Mouse (Mus musculus) testis, adult 2 months (tissue): ENCODE results near the gene Tgif1. TPM values are rescaled to one million over a fixed set of nuclear protein-coding genes. Genes with fewer than 3 reads are reported as not detected.

Experiments used
- H3K27ac ChIP-seq: fragments of 200-500 bp; 2 replicates; pipeline ENCODE4 v1.5.1; 2012; ENCODE audit warnings: low read depth, low read length; ENCODE audit not compliant: control insufficient read depth, insufficient read depth
- H3K27me3 ChIP-seq: fragments of 200-500 bp; 2 replicates; pipeline ENCODE4 v1.6.1; 2012; ENCODE audit warnings: mild to moderate bottlenecking, low read length, moderate library complexity; ENCODE audit not compliant: control insufficient read depth, insufficient read depth
- H3K36me3 ChIP-seq: fragments of 200-500 bp; 2 replicates; pipeline ENCODE4 v1.6.1; 2012; ENCODE audit warnings: mild to moderate bottlenecking, low read length; ENCODE audit not compliant: control insufficient read depth, insufficient read depth
- H3K4me1 ChIP-seq: fragments of 200-500 bp; 2 replicates; pipeline ENCODE4 v1.6.1; 2012; ENCODE audit warnings: low read length; ENCODE audit not compliant: control insufficient read depth, insufficient read depth
- H3K4me3 ChIP-seq: fragments of 200-500 bp; 2 replicates; pipeline ENCODE4 v1.5.1; 2012; ENCODE audit warnings: low read depth, mild to moderate bottlenecking, low read length, moderate library complexity, mixed read lengths; ENCODE audit not compliant: control insufficient read depth
- CTCF ChIP-seq: fragments of 200-500 bp; IDR thresholded peaks from 2 replicates; pipeline ENCODE4 v1.5.1; 2012; ENCODE audit warnings: low read depth, mild to moderate bottlenecking, inconsistent platforms, low read length, moderate library complexity; ENCODE audit not compliant: control insufficient read depth, insufficient read depth, insufficient replicate concordance
- POLR2A ChIP-seq: fragments of 200-500 bp; IDR thresholded peaks from 2 replicates; pipeline ENCODE4 v1.6.1; 2012; ENCODE audit warnings: low read depth, mild to moderate bottlenecking, inconsistent platforms, low read length, moderate library complexity; ENCODE audit not compliant: control insufficient read depth
- polyA plus RNA-seq: library from polyadenylated mRNA; depleted of rRNA; stranded (reverse); fragments of >200 nt; gene quantifications from 2 replicates; pipeline ENCODE4 v1.2.3, GENCODE M21; 2012

Tgif1 gene
- polyA plus RNA-seq, 1 experiment: 50.9 TPM

- Histone ChIP-seq H3K27me3 (no peaks in the 10 kb centered on the region), H3K27ac (peak overlapping the region; percentile 99), H3K4me3 (peak overlapping the region; percentile 95), H3K36me3 (peaks cover 4% of the 10 kb centered on the region), H3K4me1 (peaks cover 27% of the 10 kb centered on the region)
- no peak for TF ChIP-seq POLR2A
- TF ChIP-seq CTCF: no peak
Measured at GRCm38 (mm10) chr17:70852011-70852685, 1.2 kb downstream of the Tgif1 start.

GRCm38 (mm10) chr17:70850996-70851991, 2.1 kb downstream of the Tgif1 start:
- H3K36me3 ChIP-seq: peaks cover 4% of the 10 kb centered on the region
- peak overlapping the region; percentile 95 for H3K4me3 ChIP-seq
- peaks cover 28% of the 10 kb centered on the region for H3K4me1 ChIP-seq
- H3K27ac ChIP-seq: peak overlapping the region; percentile 99
- TF ChIP-seq CTCF (no peak), POLR2A (peak; percentile 61; the same call in 1 of the 2 replicates)
- no peaks in the 10 kb centered on the region for H3K27me3 ChIP-seq

GRCm38 (mm10) chr17:70850233-70850995, 2.9 kb downstream of the Tgif1 start:
- H3K27me3 ChIP-seq: no peaks in the 10 kb centered on the region
- peak overlapping the region; percentile 99 for H3K27ac ChIP-seq
- H3K4me3 ChIP-seq: peak overlapping the region; percentile 95
- H3K36me3 ChIP-seq: peaks cover 4% of the 10 kb centered on the region
- peaks cover 29% of the 10 kb centered on the region for H3K4me1 ChIP-seq
- TF ChIP-seq CTCF (no peak), POLR2A (no peak)

DNA sequence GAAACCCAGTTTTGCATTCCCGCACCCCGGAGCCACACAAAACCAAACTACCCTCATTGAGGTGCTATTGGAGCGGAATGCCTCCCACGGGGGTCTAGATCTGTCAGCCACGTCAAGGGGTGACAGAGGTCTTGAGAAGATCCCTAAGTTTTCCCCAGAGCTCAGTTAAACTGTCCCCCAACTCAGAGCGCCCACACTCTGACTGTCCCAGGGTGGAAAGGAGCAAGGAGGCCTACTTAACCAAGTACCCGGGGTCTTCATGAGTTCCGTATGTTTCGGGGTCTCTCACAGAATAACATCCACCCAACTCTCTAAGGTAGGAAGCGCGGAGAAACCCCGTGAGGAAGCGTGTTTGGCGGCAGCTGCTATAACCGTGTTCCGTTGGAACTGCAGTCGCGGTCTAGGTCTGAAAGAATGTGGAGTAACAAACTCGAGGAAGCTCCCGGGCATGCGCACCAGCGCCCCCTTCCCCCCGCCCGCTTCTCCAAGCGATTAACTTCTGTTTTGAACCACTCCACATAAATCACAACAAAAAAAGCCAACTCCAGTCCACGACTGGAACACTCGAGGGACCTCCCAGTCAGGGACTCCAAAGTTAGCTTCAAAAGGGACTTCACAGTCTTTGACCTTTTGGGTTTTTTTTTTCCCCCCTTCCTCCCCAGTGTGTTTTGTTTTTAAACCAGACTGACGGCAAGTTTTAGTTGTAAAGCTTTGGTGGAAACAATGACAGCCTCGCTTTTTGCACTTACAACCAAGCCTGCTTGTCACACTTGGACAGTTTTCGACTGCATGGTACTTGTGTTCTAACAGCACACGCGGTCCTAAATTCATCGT, 3.7 kb downstream of the Tgif1 start:
- Histone ChIP-seq H3K27ac (peak overlapping the region; percentile 97), H3K4me1 (peaks cover 29% of the 10 kb centered on the region), H3K36me3 (peaks cover 4% of the 10 kb centered on the region), H3K4me3 (peak overlapping the region; percentile 95), H3K27me3 (no peaks in the 10 kb centered on the region)
- TF ChIP-seq CTCF (0 out of 2 replicates have a peak, but pooled peaks have one; percentile 7), POLR2A (peak; percentile 88)

GRCm38 (mm10) chr17:70848511-70849398, 4.6 kb downstream of the Tgif1 start:
- Histone ChIP-seq H3K27ac (peak overlapping the region; percentile 97), H3K4me1 (peaks cover 27% of the 10 kb centered on the region), H3K27me3 (no peaks in the 10 kb centered on the region), H3K4me3 (peak overlapping the region; percentile 95), H3K36me3 (peaks cover 2% of the 10 kb centered on the region)
- TF ChIP-seq POLR2A: peak; percentile 19; the same call in 1 of the 2 replicates
- no peak for TF ChIP-seq CTCF
